Mouse (Mus musculus) midbrain, embryonic 10.5 days (tissue): ENCODE data around the gene Slc13a4. TPM values are rescaled to one million over a fixed set of nuclear protein-coding genes. Genes with fewer than 3 reads are reported as not detected.

Experiments used
- DNase-seq: peaks from one replicate; pipeline ENCODE4 v3.0.0-alpha.2; 2017; ENCODE audit warnings: low spot score
- H3K27ac ChIP-seq: fragments of 300-500 bp; sonication (generic); replicated peaks from 2 replicates; pipeline ENCODE4 v1.5.1; 2016; ENCODE audit warnings: mild to moderate bottlenecking
- H3K27me3 ChIP-seq: fragments of 300-500 bp; sonication (generic); 2 replicates; pipeline ENCODE4 v1.6.1; 2016; ENCODE audit warnings: low read depth, mild to moderate bottlenecking; ENCODE audit not compliant: poor library complexity, severe bottlenecking
- H3K36me3 ChIP-seq: fragments of 300-500 bp; sonication (generic); 2 replicates; pipeline ENCODE4 v1.6.1; 2016; ENCODE audit warnings: mild to moderate bottlenecking, moderate library complexity
- H3K4me1 ChIP-seq: fragments of 300-500 bp; sonication (generic); 2 replicates; pipeline ENCODE4 v1.6.1; 2016
- H3K4me3 ChIP-seq: fragments of 300-500 bp; sonication (generic); 2 replicates; pipeline ENCODE4 v1.5.1; 2016; ENCODE audit warnings: mild to moderate bottlenecking, moderate library complexity
- H3K9me3 ChIP-seq: fragments of 300-500 bp; sonication (generic); replicated peaks from 2 replicates; pipeline ENCODE4 v1.6.1; 2016; ENCODE audit warnings: mild to moderate bottlenecking
- WGBS: fragments of 180-500 bp; shearing (Covaris S2); methylation state at CpG from one replicate; pipeline ENCODE4 v1.1.7; 2016; 5-methylcytosine and 5-hydroxymethylcytosine counted together
- polyA plus RNA-seq: library from polyadenylated mRNA; unstranded; fragments of >200 nt; fragmentation: Nextera tagmentation; extraction: Ambion mirVana; gene quantifications from 2 replicates; pipeline ENCODE4 v1.2.1, GENCODE M21; 2016

Slc13a4 gene
- polyA plus RNA-seq, 1 experiment from 2014 or later = 0.16 TPM

DNA sequence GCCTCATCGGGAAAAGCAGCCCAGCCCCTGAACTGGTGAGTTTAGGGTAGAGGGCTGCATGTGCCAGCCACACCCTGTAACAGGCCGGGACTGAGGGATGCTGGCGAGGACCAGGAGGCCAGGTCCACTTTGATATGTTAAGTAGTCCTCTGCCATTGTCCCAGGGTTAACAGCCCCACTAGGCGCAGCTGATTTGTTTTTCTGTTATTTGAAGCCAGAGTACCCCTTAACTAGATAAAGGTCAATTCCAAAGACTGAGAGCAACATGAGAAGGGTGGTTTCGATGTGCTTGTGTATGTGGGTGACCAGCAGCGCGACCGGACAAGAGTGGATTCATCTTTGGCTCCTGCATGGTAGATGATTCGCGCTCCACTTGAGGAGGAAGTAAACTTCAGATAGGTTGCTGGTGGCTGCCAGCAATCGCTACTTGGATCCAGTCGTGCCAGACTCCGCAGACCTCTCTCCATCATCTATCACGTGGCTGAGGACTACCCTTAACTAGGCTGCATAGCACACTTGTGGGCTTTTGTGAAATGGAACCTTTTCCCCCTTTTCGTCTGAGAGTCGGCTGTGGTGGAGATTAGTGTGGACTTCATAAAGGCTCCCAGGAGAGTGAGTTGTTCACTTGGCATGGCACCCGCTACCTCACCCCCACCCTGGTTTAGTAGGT, 56.0 kb downstream of the Slc13a4 start:
- no peak for DNase-seq
- peak overlapping the region; percentile 92 for H3K27ac ChIP-seq
- peak overlapping the region; percentile 75 for H3K4me3 ChIP-seq
- peaks cover 7% of the 10 kb centered on the region for H3K36me3 ChIP-seq
- H3K9me3 ChIP-seq = no peaks in the 10 kb centered on the region
- H3K4me1 ChIP-seq = peaks cover 34% of the 10 kb centered on the region
- H3K27me3 ChIP-seq = no peaks in the 10 kb centered on the region
- WGBS = 66% methylated on average over 17 of the region's 17 CpGs

- no peak for DNase-seq
- 77% methylated on average over 5 of the region's 5 CpGs for WGBS
These were observed 62.8 kb downstream of the Slc13a4 start for GRCm38 (mm10) chr6:35245086-35245485.

GRCm38 (mm10) chr6:35243989-35244388, 63.9 kb downstream of the Slc13a4 start:
- no peak overlapping the region for H3K4me3 ChIP-seq
- peaks cover 8% of the 10 kb centered on the region; the same call in 1 of the 2 replicates for H3K9me3 ChIP-seq
- no peak for DNase-seq
- H3K4me1 ChIP-seq = no peaks in the 10 kb centered on the region
- H3K27me3 ChIP-seq = no peaks in the 10 kb centered on the region
- H3K27ac ChIP-seq = no peak overlapping the region
- 85% methylated on average over 9 of the region's 9 CpGs for WGBS
- peaks cover 86% of the 10 kb centered on the region for H3K36me3 ChIP-seq

More at GRCm38 (mm10) chr6:35245086-35245485, 62.8 kb downstream of the Slc13a4 start:
- no peaks in the 10 kb centered on the region for H3K4me1 ChIP-seq
- H3K27ac ChIP-seq = no peak overlapping the region
- peaks cover 8% of the 10 kb centered on the region; the same call in 1 of the 2 replicates for H3K9me3 ChIP-seq
- no peak overlapping the region for H3K4me3 ChIP-seq
- H3K36me3 ChIP-seq = peaks cover 75% of the 10 kb centered on the region
- H3K27me3 ChIP-seq = no peaks in the 10 kb centered on the region

DNA sequence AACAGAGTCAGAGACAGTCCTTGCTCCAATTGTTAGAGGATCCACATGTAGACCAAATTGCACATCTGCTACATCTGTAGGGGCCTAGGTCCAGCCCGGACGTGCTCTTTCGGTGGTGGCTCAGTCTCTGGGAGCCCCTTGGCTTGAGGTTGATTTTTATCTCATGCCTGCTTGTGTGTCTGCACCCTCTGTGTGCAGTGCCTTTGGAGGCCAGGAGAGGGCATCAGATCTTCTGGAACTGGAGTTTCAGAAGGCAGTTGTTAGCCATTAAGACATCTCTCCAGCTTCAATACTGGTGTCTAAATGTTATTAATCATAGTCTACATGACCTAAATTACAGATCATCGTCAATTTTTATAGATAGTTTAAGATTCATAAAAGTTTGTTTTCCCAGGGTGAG, 64.7 kb downstream of the Slc13a4 start:
- Histone ChIP-seq H3K27ac (no peak overlapping the region), H3K4me3 (no peak overlapping the region), H3K36me3 (peaks cover 93% of the 10 kb centered on the region), H3K4me1 (no peaks in the 10 kb centered on the region), H3K27me3 (no peaks in the 10 kb centered on the region), H3K9me3 (peaks cover 8% of the 10 kb centered on the region; the same call in 1 of the 2 replicates)
- DNase-seq = no peak
- WGBS = 92% methylated on average over 4 of the region's 4 CpGs

- DNase-seq = no peak
- H3K36me3 ChIP-seq = peaks cover 100% of the 10 kb centered on the region
- no peaks in the 10 kb centered on the region for H3K27me3 ChIP-seq
- H3K4me3 ChIP-seq = no peak overlapping the region
- no peak overlapping the region for H3K27ac ChIP-seq
- no peaks in the 10 kb centered on the region for H3K9me3 ChIP-seq
- H3K4me1 ChIP-seq = no peaks in the 10 kb centered on the region
- WGBS = 85% methylated on average over 9 of the region's 9 CpGs
These were observed 71.7 kb downstream of the Slc13a4 start for GRCm38 (mm10) chr6:35236108-35236785.

DNA sequence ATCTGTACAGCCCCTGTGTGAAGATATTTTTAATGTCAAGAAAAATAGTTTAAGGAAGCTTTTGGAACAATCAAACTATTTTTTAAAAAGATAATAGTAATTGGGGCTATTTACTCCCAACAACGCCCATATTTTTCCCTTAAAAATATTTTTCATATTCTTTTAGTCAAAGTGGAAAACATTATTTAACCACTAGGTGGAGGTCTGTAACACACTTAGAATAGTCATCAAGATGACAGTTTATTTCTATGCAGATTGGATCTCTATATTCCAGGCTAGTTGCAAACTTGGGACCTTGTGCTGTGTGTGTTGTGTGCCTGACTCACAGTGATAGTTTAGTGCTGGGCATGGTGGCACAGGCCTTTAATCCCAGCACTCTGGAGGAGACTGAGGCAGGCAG, 78.5 kb downstream of the Slc13a4 start:
- Histone ChIP-seq H3K27ac (no peak overlapping the region), H3K4me3 (no peak overlapping the region), H3K36me3 (peaks cover 99% of the 10 kb centered on the region), H3K27me3 (no peaks in the 10 kb centered on the region), H3K4me1 (no peaks in the 10 kb centered on the region), H3K9me3 (no peaks in the 10 kb centered on the region)
- DNase-seq = no peak
- 98% methylated on average over 1 of the region's 1 CpGs for WGBS

GRCm38 (mm10) chr6:35225696-35226095, 82.2 kb downstream of the Slc13a4 start:
- H3K36me3 ChIP-seq = peaks cover 98% of the 10 kb centered on the region
- WGBS = 91% methylated on average over 4 of the region's 4 CpGs
- H3K27me3 ChIP-seq = no peaks in the 10 kb centered on the region
- H3K4me3 ChIP-seq = no peak overlapping the region
- H3K9me3 ChIP-seq = no peaks in the 10 kb centered on the region
- DNase-seq = no peak
- H3K27ac ChIP-seq = no peak overlapping the region
- H3K4me1 ChIP-seq = no peaks in the 10 kb centered on the region

Other genes starting within 250 kb of the Slc13a4 start
- gene Cnot4, start 174.4 kb downstream of the Slc13a4 start, polyA plus RNA-seq = 25.1 and 26.1 TPM in 2 replicates
- gene Nup205, start 130.7 kb downstream of the Slc13a4 start, polyA plus RNA-seq = 50.6 and 50.7 TPM in 2 replicates
- gene Fam180a, start 18.0 kb upstream of the Slc13a4 start, polyA plus RNA-seq = not detected in 2 replicates
- gene Mtpn, start 231.8 kb upstream of the Slc13a4 start, polyA plus RNA-seq = 150 and 155 TPM in 2 replicates